Mouse (Mus musculus) forebrain, embryonic 11.5 days (tissue): Measurements from ENCODE around the gene Dstn. TPM values are rescaled to one million over a fixed set of nuclear protein-coding genes. Genes with fewer than 3 reads are reported as not detected.

Experiments
- ATAC-seq: fragments of 200-750 bp; cut with Nextera tagmentation; replicated peaks from 2 replicates; pipeline ENCODE4 v1.8.0; 2017; ENCODE audit warnings: moderate TSS enrichment; ENCODE audit not compliant: low FRiP score
- DNase-seq: peaks from one replicate; pipeline ENCODE4 v3.0.0-alpha.2; 2017; ENCODE audit warnings: low spot score
- H3K27ac ChIP-seq: fragments of 300-500 bp; sonication (generic); 2 replicates; pipeline ENCODE4 v1.5.1; 2014; ENCODE audit warnings: low read depth, low read length
- H3K27me3 ChIP-seq: fragments of 300-500 bp; sonication (generic); 2 replicates; pipeline ENCODE4 v1.6.1; 2014; ENCODE audit warnings: mild to moderate bottlenecking, low read length, mixed read lengths; ENCODE audit not compliant: control insufficient read depth, insufficient read depth
- H3K36me3 ChIP-seq: fragments of 300-500 bp; sonication (generic); 2 replicates; pipeline ENCODE4 v1.6.1; 2014; ENCODE audit warnings: mild to moderate bottlenecking, low read length, moderate library complexity, mixed read lengths; ENCODE audit not compliant: control insufficient read depth, insufficient read depth
- H3K4me1 ChIP-seq: fragments of 300-500 bp; sonication (generic); replicated peaks from 2 replicates; pipeline ENCODE4 v1.6.1; 2014; ENCODE audit warnings: low read length, mixed read lengths; ENCODE audit not compliant: control insufficient read depth, insufficient read depth
- H3K4me2 ChIP-seq: fragments of 300-500 bp; sonication (generic); 2 replicates; pipeline ENCODE4 v1.6.1; 2014; ENCODE audit warnings: low read depth, mild to moderate bottlenecking, low read length, moderate library complexity, mixed read lengths; ENCODE audit not compliant: severe bottlenecking
- H3K4me3 ChIP-seq: fragments of 300-500 bp; sonication (generic); 2 replicates; pipeline ENCODE4 v1.5.1; 2014; ENCODE audit warnings: low read depth, low read length
- H3K9ac ChIP-seq: fragments of 300-500 bp; sonication (generic); 2 replicates; pipeline ENCODE4 v1.6.1; 2014; ENCODE audit warnings: low read length
- H3K9me3 ChIP-seq: fragments of 300-500 bp; sonication (generic); 2 replicates; pipeline ENCODE4 v1.6.1; 2016; ENCODE audit warnings: low read length, mixed read lengths; ENCODE audit not compliant: control insufficient read depth
- WGBS: fragments of 180-500 bp; shearing (Covaris S2); extraction: QIAGEN DNeasy Blood & Tissue Kit; methylation state at CpG from one replicate; pipeline ENCODE4 v1.1.7; 2014; 5-methylcytosine and 5-hydroxymethylcytosine counted together
- polyA plus RNA-seq: library from polyadenylated mRNA; unstranded; fragments of >200 nt; fragmentation: Nextera tagmentation; extraction: Ambion mirVana; gene quantifications from 2 replicates; pipeline ENCODE4 v1.2.1, GENCODE M21; 2014

Dstn gene
- polyA plus RNA-seq, 1 experiment from 2014 or later: 369 TPM

- no peak for DNase-seq
- ATAC-seq: no peak
- 94% methylated on average over 7 of the region's 7 CpGs for WGBS
- Histone ChIP-seq H3K9me3 (no peaks in the 10 kb centered on the region), H3K36me3 (no peaks in the 10 kb centered on the region), H3K27me3 (no peaks in the 10 kb centered on the region), H3K4me2 (no peak overlapping the region), H3K4me3 (no peak overlapping the region), H3K27ac (no peak overlapping the region), H3K9ac (no peak overlapping the region), H3K4me1 (no peaks in the 10 kb centered on the region)
Measured at GRCm38 (mm10) chr2:143991964-143992672, 77.0 kb downstream of the Dstn start.

Other genes starting within 250 kb of the Dstn start
- gene Bfsp1, start 52.1 kb upstream of the Dstn start, polyA plus RNA-seq: 0.44 and 1.7 TPM in 2 replicates
- gene Rrbp1, start 95.9 kb downstream of the Dstn start, polyA plus RNA-seq: 30.0 and 35.6 TPM in 2 replicates
- not detected in 2 replicates for gene Banf2, start 117.7 kb downstream of the Dstn start, polyA plus RNA-seq